Mouse (Mus musculus): ENCODE results near the gene 1700025G04Rik. TPM values are rescaled to one million over a fixed set of nuclear protein-coding genes. Genes with fewer than 3 reads are reported as not detected.

1700025G04Rik gene
- polyA plus RNA-seq, 1 experiment from 2014 or later = 13.8 TPM

GRCm38 (mm10) chr1:151995948-151996697 is 93.8 kb downstream of the 1700025G04Rik start:
- Histone ChIP-seq H3K27ac (no peak overlapping the region), H3K36me3 (no peaks in the 10 kb centered on the region), H3K9me3 (replicated peaks) (no peaks in the 10 kb centered on the region), H3K4me1 (peaks cover 11% of the 10 kb centered on the region; the same call in 1 of the 2 replicates), H3K27me3 (ENCODE audit: low read depth, poor library complexity, severe bottlenecking) (no peaks in the 10 kb centered on the region), H3K4me3 (no peak overlapping the region)
- 83% methylated on average over 10 of the region's 10 CpGs for WGBS
- no peak for DNase-seq (ENCODE audit: low spot score)

GRCm38 (mm10) chr1:151994271-151994670 is 95.7 kb downstream of the 1700025G04Rik start:
- H3K4me3 ChIP-seq = no peak overlapping the region
- WGBS = 87% methylated on average over 6 of the region's 6 CpGs
- H3K27me3 ChIP-seq (ENCODE audit: low read depth, poor library complexity, severe bottlenecking) = no peaks in the 10 kb centered on the region
- no peaks in the 10 kb centered on the region for H3K36me3 ChIP-seq
- no peak overlapping the region for H3K27ac ChIP-seq
- H3K4me1 ChIP-seq = peaks cover 12% of the 10 kb centered on the region
- no peaks in the 10 kb centered on the region for H3K9me3 ChIP-seq (replicated peaks)
- no peak for DNase-seq (ENCODE audit: low spot score)

GRCm38 (mm10) chr1:151991505-151991904 is 98.4 kb downstream of the 1700025G04Rik start:
- Histone ChIP-seq H3K27ac (no peak overlapping the region), H3K9me3 (replicated peaks) (no peaks in the 10 kb centered on the region), H3K36me3 (no peaks in the 10 kb centered on the region), H3K27me3 (ENCODE audit: low read depth, poor library complexity, severe bottlenecking) (no peaks in the 10 kb centered on the region), H3K4me3 (no peak overlapping the region), H3K4me1 (peaks cover 24% of the 10 kb centered on the region)
- no peak for DNase-seq (ENCODE audit: low spot score)
- 89% methylated on average over 4 of the region's 4 CpGs for WGBS

- 80% methylated on average over 4 of the region's 4 CpGs for WGBS
Observed at GRCm38 (mm10) chr1:151990615-151991014, 99.3 kb downstream of the 1700025G04Rik start.

GRCm38 (mm10) chr1:151988713-151989112 is 101.2 kb downstream of the 1700025G04Rik start:
- Histone ChIP-seq H3K27me3 (ENCODE audit: low read depth, poor library complexity, severe bottlenecking) (no peaks in the 10 kb centered on the region), H3K4me3 (no peak overlapping the region), H3K36me3 (no peaks in the 10 kb centered on the region), H3K27ac (0 out of 2 replicates have a peak overlapping the region, but pooled peaks have one; percentile 1), H3K9me3 (replicated peaks) (no peaks in the 10 kb centered on the region), H3K4me1 (peaks cover 27% of the 10 kb centered on the region)
- no peak for DNase-seq (ENCODE audit: low spot score)
- 52% methylated on average over 7 of the region's 7 CpGs for WGBS

More at GRCm38 (mm10) chr1:151990615-151991014, 99.3 kb downstream of the 1700025G04Rik start:
- Histone ChIP-seq H3K27me3 (ENCODE audit: low read depth, poor library complexity, severe bottlenecking) (no peaks in the 10 kb centered on the region), H3K4me1 (peaks cover 27% of the 10 kb centered on the region), H3K36me3 (no peaks in the 10 kb centered on the region), H3K9me3 (replicated peaks) (no peaks in the 10 kb centered on the region), H3K27ac (no peak overlapping the region), H3K4me3 (no peak overlapping the region)
- DNase-seq (ENCODE audit: low spot score) = no peak

- Histone ChIP-seq H3K9me3 (replicated peaks) (no peaks in the 10 kb centered on the region), H3K36me3 (no peaks in the 10 kb centered on the region), H3K27me3 (ENCODE audit: low read depth, poor library complexity, severe bottlenecking) (no peaks in the 10 kb centered on the region), H3K27ac (peak overlapping the region; percentile 59; the same call in 1 of the 2 replicates), H3K4me3 (no peak overlapping the region), H3K4me1 (peaks cover 27% of the 10 kb centered on the region)
- 91% methylated on average over 8 of the region's 8 CpGs for WGBS
- no peak for DNase-seq (ENCODE audit: low spot score)
Observed at GRCm38 (mm10) chr1:151988066-151988465, 101.9 kb downstream of the 1700025G04Rik start.

- Histone ChIP-seq H3K27ac (no peak overlapping the region), H3K9me3 (replicated peaks) (no peaks in the 10 kb centered on the region), H3K4me1 (peaks cover 27% of the 10 kb centered on the region), H3K27me3 (ENCODE audit: low read depth, poor library complexity, severe bottlenecking) (no peaks in the 10 kb centered on the region), H3K4me3 (no peak overlapping the region), H3K36me3 (no peaks in the 10 kb centered on the region)
- WGBS = 86% methylated on average over 11 of the region's 11 CpGs
- DNase-seq (ENCODE audit: low spot score) = no peak
Observed at GRCm38 (mm10) chr1:151986024-151986778, 103.7 kb downstream of the 1700025G04Rik start.

- Histone ChIP-seq H3K4me1 (peaks cover 27% of the 10 kb centered on the region), H3K27ac (no peak overlapping the region), H3K4me3 (no peak overlapping the region), H3K36me3 (no peaks in the 10 kb centered on the region), H3K9me3 (replicated peaks) (no peaks in the 10 kb centered on the region), H3K27me3 (ENCODE audit: low read depth, poor library complexity, severe bottlenecking) (no peaks in the 10 kb centered on the region)
- 97% methylated on average over 1 of the region's 1 CpGs for WGBS
- no peak for DNase-seq (ENCODE audit: low spot score)
Observed at GRCm38 (mm10) chr1:151985056-151985455, 104.9 kb downstream of the 1700025G04Rik start.

- Histone ChIP-seq H3K4me3 (no peak overlapping the region), H3K9me3 (replicated peaks) (no peaks in the 10 kb centered on the region), H3K36me3 (no peaks in the 10 kb centered on the region), H3K4me1 (peaks cover 20% of the 10 kb centered on the region), H3K27ac (no peak overlapping the region), H3K27me3 (ENCODE audit: low read depth, poor library complexity, severe bottlenecking) (no peaks in the 10 kb centered on the region)
- DNase-seq (ENCODE audit: low spot score) = no peak
- WGBS = 66% methylated on average over 4 of the region's 4 CpGs
Observed at GRCm38 (mm10) chr1:151983991-151984390, 105.9 kb downstream of the 1700025G04Rik start.

GRCm38 (mm10) chr1:151980498-151980897 is 109.4 kb downstream of the 1700025G04Rik start:
- WGBS = 87% methylated on average over 7 of the region's 7 CpGs
- Histone ChIP-seq H3K27me3 (ENCODE audit: low read depth, poor library complexity, severe bottlenecking) (no peaks in the 10 kb centered on the region), H3K4me1 (0 out of 2 replicates have a peak, but pooled peaks cover 3% of the 10 kb centered on the region), H3K27ac (no peak overlapping the region), H3K36me3 (no peaks in the 10 kb centered on the region), H3K4me3 (no peak overlapping the region), H3K9me3 (replicated peaks) (no peaks in the 10 kb centered on the region)
- no peak for DNase-seq (ENCODE audit: low spot score)

GRCm38 (mm10) chr1:151979803-151980456 is 110.0 kb downstream of the 1700025G04Rik start:
- Histone ChIP-seq H3K4me1 (0 out of 2 replicates have a peak, but pooled peaks cover 3% of the 10 kb centered on the region), H3K36me3 (no peaks in the 10 kb centered on the region), H3K27ac (no peak overlapping the region), H3K27me3 (ENCODE audit: low read depth, poor library complexity, severe bottlenecking) (no peaks in the 10 kb centered on the region), H3K4me3 (no peak overlapping the region), H3K9me3 (replicated peaks) (no peaks in the 10 kb centered on the region)
- no peak for DNase-seq (ENCODE audit: low spot score)
- WGBS = 92% methylated on average over 13 of the region's 13 CpGs

GRCm38 (mm10) chr1:151978751-151979150 is 111.2 kb downstream of the 1700025G04Rik start:
- H3K36me3 ChIP-seq = no peaks in the 10 kb centered on the region
- H3K4me3 ChIP-seq = no peak overlapping the region
- H3K4me1 ChIP-seq = 0 out of 2 replicates have a peak, but pooled peaks cover 3% of the 10 kb centered on the region
- no peaks in the 10 kb centered on the region for H3K9me3 ChIP-seq (replicated peaks)
- H3K27me3 ChIP-seq (ENCODE audit: low read depth, poor library complexity, severe bottlenecking) = no peaks in the 10 kb centered on the region
- no peak overlapping the region for H3K27ac ChIP-seq
- WGBS = 92% methylated on average over 15 of the region's 15 CpGs
- no peak for DNase-seq (ENCODE audit: low spot score)
